ENCODE assay signal across 8 mouse cellular contexts in the genomic region with DNA sequence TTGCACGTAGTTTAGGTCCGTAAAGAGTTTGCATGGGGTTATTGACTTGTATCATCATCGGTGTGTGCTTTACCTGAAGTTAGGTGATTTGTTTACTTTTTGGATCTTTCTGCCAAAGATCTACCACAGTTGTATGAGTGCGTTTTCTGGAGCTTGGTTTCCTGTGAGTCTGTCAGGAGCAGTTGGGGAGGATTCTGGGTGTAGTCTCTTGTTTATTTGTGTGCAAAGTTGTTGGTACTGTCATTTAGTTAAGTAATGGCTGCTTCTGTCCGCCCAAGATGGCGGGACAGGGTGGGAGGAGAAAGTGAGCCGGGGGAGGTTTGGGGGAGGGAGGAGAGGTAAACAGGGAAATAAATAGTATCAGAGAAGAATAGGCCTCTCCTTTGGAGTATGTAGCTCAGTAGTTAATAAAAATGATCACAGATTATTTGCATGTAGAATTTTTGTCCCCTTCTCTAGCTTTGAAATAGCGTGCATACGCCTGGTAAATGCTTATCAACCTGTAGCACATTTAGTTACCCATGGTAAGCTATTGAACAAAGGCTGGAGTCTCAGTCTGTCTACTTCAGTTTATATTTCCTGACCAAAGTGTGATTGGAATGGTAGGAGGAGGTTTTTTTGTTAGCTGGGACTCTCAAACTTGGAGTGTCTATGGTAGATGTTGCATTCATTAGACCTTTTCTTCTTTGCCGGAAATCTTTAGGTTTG. TPM values are rescaled to one million over a fixed set of nuclear protein-coding genes. Genes with fewer than 3 reads are reported as not detected.
A peak's percentile ranks its signal among the peaks of the same experiment; 100 is the strongest.
DNase-seq lines count a peak whose midpoint lies in the region; ATAC-seq and TF ChIP-seq lines count a peak whose summit lies in the region.

No protein-coding gene starts in this region.

- no peak for ATAC-seq in forebrain, embryonic 14.5 days
- ATAC-seq in inflammation-experienced regulatory T-cells, adult 6 months: peak; percentile 22
- no peak for ATAC-seq in liver, embryonic 13.5 days (ENCODE audit: low read depth)

- H3K36me3 ChIP-seq in forebrain, embryonic 14.5 days (ENCODE audit: control insufficient read depth, insufficient read depth, low read length): no peaks in the 10 kb centered on the region
- no peaks in the 10 kb centered on the region for H3K36me3 ChIP-seq in liver, embryonic 13.5 days

- no peaks in the 10 kb centered on the region for H3K27me3 ChIP-seq in forebrain, embryonic 14.5 days (replicated peaks; ENCODE audit: control insufficient read depth, insufficient read depth, low read length)
- no peaks in the 10 kb centered on the region for H3K27me3 ChIP-seq in liver, embryonic 13.5 days

- no peak for TF ChIP-seq CTCF in layer of hippocampus, adult 2 months (conservative IDR thresholded peaks at IDR 0.05)
- TF ChIP-seq CTCF in bone marrow macrophage, adult 2 months (IDR thresholded peaks at IDR 0.05; ENCODE audit: low read depth, low read length): no peak

- TF ChIP-seq POLR2A in bone marrow macrophage, adult 2 months (IDR thresholded peaks at IDR 0.05; ENCODE audit: borderline replicate concordance, low read depth, low read length): no peak

- H3K9ac ChIP-seq in forebrain, embryonic 14.5 days (ENCODE audit: low read length): peak overlapping the region; percentile 91
- peak overlapping the region; percentile 96 for H3K9ac ChIP-seq in liver, embryonic 13.5 days

- no peaks in the 10 kb centered on the region for H3K9me3 ChIP-seq in forebrain, embryonic 14.5 days (replicated peaks; ENCODE audit: control insufficient read depth, low read length)
- no peaks in the 10 kb centered on the region for H3K9me3 ChIP-seq in liver, embryonic 13.5 days (replicated peaks)

- H3K4me3 ChIP-seq in layer of hippocampus, adult 2 months: peak overlapping the region; percentile 75
- peak overlapping the region; percentile 93 for H3K4me3 ChIP-seq in bone marrow macrophage, adult 2 months (ENCODE audit: insufficient read depth, low read length)
- H3K4me3 ChIP-seq in forebrain, embryonic 14.5 days (ENCODE audit: low read depth, low read length): peak overlapping the region; percentile 74
- H3K4me3 ChIP-seq in liver, embryonic 13.5 days (replicated peaks): peak overlapping the region; percentile 84

- H3K4me2 ChIP-seq in forebrain, embryonic 14.5 days (ENCODE audit: low read length): peak overlapping the region; percentile 62
- H3K4me2 ChIP-seq in liver, embryonic 13.5 days: peak overlapping the region; percentile 55

- DNase-seq in layer of hippocampus, adult 2 months (ENCODE audit: low spot score in 2 of 2): no peak
- no peak for DNase-seq in layer of hippocampus, adult 9-10 months (ENCODE audit: low spot score)
- DNase-seq in forebrain, embryonic 14.5 days (ENCODE audit: low spot score): peak; percentile 25
- peak; percentile 42 for DNase-seq in liver, embryonic 13.5 days
- peak; percentile 57 for DNase-seq in naive thymus-derived CD4-positive, alpha-beta T cell, adult 2 months (ENCODE audit: low read depth)
- DNase-seq in thymus, postnatal 14 days: peak; percentile 19

- no peaks in the 10 kb centered on the region for H3K4me1 ChIP-seq in bone marrow macrophage, adult 2 months (ENCODE audit: control insufficient read depth, insufficient read depth, low read length)
- H3K4me1 ChIP-seq in forebrain, embryonic 14.5 days (ENCODE audit: control insufficient read depth, insufficient read depth, low read length): no peaks in the 10 kb centered on the region
- peaks cover 8% of the 10 kb centered on the region; the same call in 1 of the 2 replicates for H3K4me1 ChIP-seq in liver, embryonic 13.5 days (replicated peaks)

- WGBS in forebrain, embryonic 14.5 days: 1% methylated on average over 10 of the region's 10 CpGs
- 2% methylated on average over 10 of the region's 10 CpGs for WGBS in liver, embryonic 13.5 days (ENCODE audit: insufficient replicate concordance)

- peak overlapping the region; percentile 95 for H3K27ac ChIP-seq in layer of hippocampus, adult 2 months
- H3K27ac ChIP-seq in bone marrow macrophage, adult 2 months (ENCODE audit: insufficient read depth, low read depth, low read length): peak overlapping the region; percentile 86
- H3K27ac ChIP-seq in forebrain, embryonic 14.5 days (ENCODE audit: low read depth, low read length): peak overlapping the region; percentile 97
- peak overlapping the region; percentile 96 for H3K27ac ChIP-seq in liver, embryonic 13.5 days

RNA-seq across cellular contexts. Expression of gene Kdm6a, which starts 1.7 kb away (rescaled TPM):
- 10 to 100 TPM; 37.3 to 59.2 TPM for total RNA-seq in layer of hippocampus, adult 2 months (2021)
- polyA plus RNA-seq in bone marrow macrophage, adult 2 months (2012; ENCODE audit: insufficient read depth, insufficient read length, missing spikeins): 39.9 and 40.8 TPM in 2 replicates
- 23.5 TPM in 2 replicates for polyA plus RNA-seq in forebrain, embryonic 14.5 days (2014; fragmentation: Nextera tagmentation; extraction: Ambion mirVana)
- polyA plus RNA-seq in inflammation-experienced regulatory T-cells, adult 6 months (2017; shearing (Covaris generic)): 10 to 100 TPM; 20.1 to 30.6 (median 29.7) TPM
- 11.1 and 18.3 TPM in 2 replicates for polyA plus RNA-seq in liver, embryonic 13.5 days (2015; fragmentation: Nextera tagmentation; extraction: Ambion mirVana)

RNA-seq across cellular contexts. Expression of gene Dusp21, which starts 18.4 kb away (rescaled TPM):
- not detected for total RNA-seq in layer of hippocampus, adult 2 months (2021)
- polyA plus RNA-seq in bone marrow macrophage, adult 2 months (2012; ENCODE audit: insufficient read depth, insufficient read length, missing spikeins): not detected in 2 replicates
- not detected in 2 replicates for polyA plus RNA-seq in forebrain, embryonic 14.5 days (2014; fragmentation: Nextera tagmentation; extraction: Ambion mirVana)
- not detected for polyA plus RNA-seq in inflammation-experienced regulatory T-cells, adult 6 months (2017; shearing (Covaris generic))
- not detected in 2 replicates for polyA plus RNA-seq in liver, embryonic 13.5 days (2015; fragmentation: Nextera tagmentation; extraction: Ambion mirVana)

Comparison
In these comparisons a context has a peak if more than half of its experiments do, and no peak if none do; other contexts are left out.
1. DNase-seq: peak in forebrain, embryonic 14.5 days (single experiment), liver, embryonic 13.5 days (single experiment), naive thymus-derived CD4-positive, alpha-beta T cell, adult 2 months (single experiment) and thymus, postnatal 14 days (single experiment); none in layer of hippocampus, adult 2 months (0 of 2) and layer of hippocampus, adult 9-10 months (single experiment).
2. Peak in every context shown above with its lines, with median percentiles within 50 percentile points of each other: H3K27ac ChIP-seq and H3K4me3 ChIP-seq.